Mouse (Mus musculus): ENCODE measurements around the gene Krt8.
"Not testable (repeated sequence)": the region's sequence is repeated elsewhere in the genome, so short reads cannot be mapped to it uniquely, and the experiment has no call there.

Krt8 gene

GRCm38 (mm10) chr15:102007097-102008069 is 3.1 kb upstream of the Krt8 start:
- DNase-seq, result no peak

- DNase-seq, result no peak
These were observed 2.0 kb upstream of the Krt8 start for GRCm38 (mm10) chr15:102006317-102006716.

GRCm38 (mm10) chr15:102005290-102005689 is 1.0 kb upstream of the Krt8 start:
- no peak for DNase-seq

GRCm38 (mm10) chr15:102003516-102003915 is 766 bp downstream of the Krt8 start:
- DNase-seq, result no peak

- DNase-seq, result no peak
These were observed 1.4 kb downstream of the Krt8 start for GRCm38 (mm10) chr15:102002646-102003488.

- DNase-seq, result no peak
These were observed 4.5 kb downstream of the Krt8 start for GRCm38 (mm10) chr15:101999676-102000335.

- DNase-seq, result no peak
These were observed 5.1 kb downstream of the Krt8 start for GRCm38 (mm10) chr15:101999156-101999555.

GRCm38 (mm10) chr15:101996450-101997078 is 7.7 kb downstream of the Krt8 start:
- DNase-seq, result not testable (repeated sequence)

GRCm38 (mm10) chr15:101995484-101996236 is 8.6 kb downstream of the Krt8 start:
- DNase-seq, result no peak

GRCm38 (mm10) chr15:101994365-101994764 is 9.9 kb downstream of the Krt8 start:
- DNase-seq, result no peak

GRCm38 (mm10) chr15:101990946-101991345 is 13.3 kb downstream of the Krt8 start:
- DNase-seq, result no peak

GRCm38 (mm10) chr15:101988714-101989113 is 15.6 kb downstream of the Krt8 start:
- DNase-seq, result no peak

GRCm38 (mm10) chr15:101988119-101988518 is 16.2 kb downstream of the Krt8 start:
- DNase-seq, result peak; percentile 56

- no peak for DNase-seq
These were observed 19.5 kb downstream of the Krt8 start for GRCm38 (mm10) chr15:101984746-101985145.

- peak; percentile 76 for DNase-seq
These were observed 20.2 kb downstream of the Krt8 start for GRCm38 (mm10) chr15:101983949-101984601.

- DNase-seq, result no peak
These were observed 20.9 kb downstream of the Krt8 start for GRCm38 (mm10) chr15:101983315-101983948.

GRCm38 (mm10) chr15:101980849-101981248 is 23.4 kb downstream of the Krt8 start:
- DNase-seq, result no peak

- peak; percentile 24 for DNase-seq
These were observed 27.1 kb downstream of the Krt8 start for GRCm38 (mm10) chr15:101977043-101977726.

- no peak for DNase-seq
These were observed 27.6 kb downstream of the Krt8 start for GRCm38 (mm10) chr15:101976641-101977040.

- DNase-seq, result no peak
These were observed 28.3 kb downstream of the Krt8 start for GRCm38 (mm10) chr15:101976023-101976422.

Measured in cerebellum, adult 11-12 months (tissue).